Mouse (Mus musculus) macrophage (primary cell): ENCODE results near the gene Fam107b. TPM values are rescaled to one million over a fixed set of nuclear protein-coding genes. Genes with fewer than 3 reads are reported as not detected.

Experiments
- H3K27ac ChIP-seq: fragments of 350-480 bp; formaldehyde crosslinking; 2 replicates; pipeline ENCODE4 v1.9.0; 2021
- H3K36me3 ChIP-seq: fragments of 350-480 bp; formaldehyde crosslinking; 2 replicates; pipeline ENCODE4 v1.9.0; 2021; ENCODE audit errors: inconsistent target
- H3K4me3 ChIP-seq: fragments of 350-480 bp; formaldehyde crosslinking; 2 replicates; pipeline ENCODE4 v1.9.0; 2021; ENCODE audit errors: inconsistent target
- H3K79me2 ChIP-seq: fragments of 350-480 bp; formaldehyde crosslinking; 2 replicates; pipeline ENCODE4 v1.9.0; 2021; ENCODE audit errors: inconsistent target
- WGBS: methylation state at CpG from one replicate; pipeline ENCODE4 v1.1.7; 2026; ENCODE audit warnings: inconsistent platforms; ENCODE audit not compliant: missing documents; 5-methylcytosine and 5-hydroxymethylcytosine counted together
- polyA plus RNA-seq: library from polyadenylated mRNA; stranded (reverse); fragments of 250-400 nt; gene quantifications from 3 replicates; pipeline ENCODE4 v1.2.4, GENCODE M21; 2018; ENCODE audit warnings: inconsistent platforms
- total RNA-seq, 78 experiments: library from RNA; depleted of rRNA; stranded (reverse); fragments of 250-400 nt; gene quantifications; 1 replicate in 9 of 78; 2 replicates in 24 of 78; 3 replicates in 43 of 78; 4 replicates in 2 of 78; pipeline ENCODE4 v1.2.4; 2018; ENCODE audit warnings: inconsistent platforms in 56 of 78

Fam107b gene
- 100 to 1,000 TPM in 1 of 26 experiments, 10 to 100 TPM in 18, 1 to 10 TPM in 7; 5.3 to 105 (median 15.5) TPM for total RNA-seq (2018; cell fraction: chromatin; rRNA removed)
- 100 to 1,000 TPM in 2 of 26 experiments, 10 to 100 TPM in 24; 18.5 to 105 (median 30.4) TPM for total RNA-seq (2018; cell fraction: cytosol; rRNA removed)
- total RNA-seq (2018; cell fraction: nucleus; rRNA removed): 10 to 100 TPM; 10.6 to 74.5 (median 18.5) TPM
- polyA plus RNA-seq: 17.1 to 33.9 TPM (median 23.6 TPM) in 3 replicates

- WGBS: 96% methylated on average over 12 of the region's 12 CpGs
- H3K79me2 ChIP-seq: no peaks in the 10 kb centered on the region
These were observed at the start of gene Fam107b for GRCm38 (mm10) chr2:3570186-3570585. Gene Fam107b (plus strand): TSS chr2:3570488.

DNA sequence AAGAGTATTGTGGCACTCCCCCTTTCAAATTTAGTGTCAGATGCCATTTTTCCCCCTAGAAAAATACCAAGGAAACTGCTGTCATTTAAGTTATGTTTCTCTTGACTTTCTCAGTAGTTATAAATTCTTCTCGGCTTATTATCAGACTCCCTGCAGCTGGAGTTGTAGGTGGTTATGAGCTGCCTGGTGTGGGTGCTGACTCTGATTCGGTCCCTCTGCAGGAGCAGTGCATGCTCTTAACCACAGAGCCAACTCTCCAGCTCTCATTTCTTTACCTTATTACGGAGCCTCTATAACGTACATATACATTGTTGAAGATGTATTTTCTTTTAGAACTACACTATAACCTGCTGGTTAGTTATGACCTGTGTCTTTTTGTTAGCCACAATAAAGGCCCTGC lies 47.7 kb upstream of the Fam107b start:
- Histone ChIP-seq H3K4me3 (no peak overlapping the region), H3K27ac (no peak overlapping the region), H3K36me3 (no peaks in the 10 kb centered on the region), H3K79me2 (no peaks in the 10 kb centered on the region)
- 88% methylated on average over 4 of the region's 4 CpGs for WGBS

More at GRCm38 (mm10) chr2:3570186-3570585, at the start of gene Fam107b:
- Histone ChIP-seq H3K4me3 (no peak within 1 kb of the TSS), H3K27ac (no peak within 1 kb of the TSS), H3K36me3 (no peaks in the 10 kb centered on the region)

DNA sequence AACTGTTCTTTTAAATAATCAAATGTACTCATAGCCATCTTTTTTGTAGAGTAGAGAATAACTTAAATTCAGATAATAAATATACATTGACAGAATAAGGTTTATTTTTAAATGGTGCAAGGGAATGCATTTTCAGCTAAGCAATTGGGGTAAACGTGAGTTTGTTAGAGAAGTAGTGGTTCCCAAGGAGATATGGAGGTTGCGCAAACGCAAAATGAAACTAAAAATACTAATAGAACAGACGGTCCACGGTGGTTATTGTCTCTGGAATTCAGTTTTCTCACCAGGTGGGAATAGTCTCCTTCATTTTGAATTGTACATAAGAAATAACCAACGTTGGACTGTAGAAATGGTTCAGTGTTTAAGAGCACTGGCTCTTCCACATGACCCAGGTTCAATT lies 44.0 kb upstream of the Fam107b start:
- 25% methylated on average over 6 of the region's 6 CpGs for WGBS
- H3K79me2 ChIP-seq: no peaks in the 10 kb centered on the region
- no peak overlapping the region; the same call in 1 of the 2 replicates for H3K4me3 ChIP-seq
- no peaks in the 10 kb centered on the region for H3K36me3 ChIP-seq
- H3K27ac ChIP-seq: no peak overlapping the region

- H3K27ac ChIP-seq: no peak overlapping the region
- no peak overlapping the region for H3K4me3 ChIP-seq
- 41% methylated on average over 9 of the region's 9 CpGs for WGBS
- no peaks in the 10 kb centered on the region for H3K36me3 ChIP-seq
- H3K79me2 ChIP-seq: no peaks in the 10 kb centered on the region
These were observed 28.8 kb upstream of the Fam107b start for GRCm38 (mm10) chr2:3541307-3542079.

GRCm38 (mm10) chr2:3546055-3546454 lies 24.2 kb upstream of the Fam107b start:
- H3K79me2 ChIP-seq: no peaks in the 10 kb centered on the region
- H3K4me3 ChIP-seq: no peak overlapping the region
- 36% methylated on average over 1 of the region's 2 CpGs for WGBS
- H3K27ac ChIP-seq: no peak overlapping the region
- H3K36me3 ChIP-seq: no peaks in the 10 kb centered on the region

- Histone ChIP-seq H3K79me2 (no peaks in the 10 kb centered on the region), H3K36me3 (no peaks in the 10 kb centered on the region), H3K4me3 (no peak overlapping the region), H3K27ac (no peak overlapping the region)
- WGBS: 19% methylated on average over 4 of the region's 4 CpGs
These were observed 23.7 kb upstream of the Fam107b start for GRCm38 (mm10) chr2:3546588-3546987.

GRCm38 (mm10) chr2:3570606-3571005 lies 318 bp downstream of the Fam107b start:
- Histone ChIP-seq H3K79me2 (no peaks in the 10 kb centered on the region), H3K27ac (no peak overlapping the region), H3K4me3 (no peak overlapping the region), H3K36me3 (no peaks in the 10 kb centered on the region)
- 90% methylated on average over 11 of the region's 11 CpGs for WGBS

GRCm38 (mm10) chr2:3573883-3574282 lies 3.6 kb downstream of the Fam107b start:
- Histone ChIP-seq H3K36me3 (no peaks in the 10 kb centered on the region), H3K4me3 (no peak overlapping the region), H3K79me2 (no peaks in the 10 kb centered on the region), H3K27ac (no peak overlapping the region)
- 24% methylated on average over 7 of the region's 7 CpGs for WGBS

DNA sequence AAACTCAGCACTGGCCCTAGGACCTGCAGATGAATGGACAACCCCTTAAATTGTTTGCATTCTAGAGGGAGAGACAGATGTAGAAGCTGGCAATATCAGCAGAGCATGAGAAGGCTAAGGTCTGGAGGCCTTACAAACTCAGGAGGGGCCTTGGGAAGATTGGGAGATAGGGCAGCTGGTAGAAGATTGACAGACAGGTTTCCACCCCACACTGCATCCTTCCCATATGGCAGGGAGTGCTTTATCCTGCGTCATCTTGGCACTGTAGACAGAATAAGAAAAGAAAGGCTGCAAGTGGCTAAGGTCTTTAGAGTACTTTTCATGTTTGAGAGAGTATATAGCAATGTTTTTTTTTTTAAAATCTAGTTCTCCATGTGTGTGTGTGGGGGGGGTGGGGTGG lies 4.9 kb downstream of the Fam107b start:
- no peak overlapping the region for H3K27ac ChIP-seq
- H3K4me3 ChIP-seq: no peak overlapping the region
- H3K36me3 ChIP-seq: no peaks in the 10 kb centered on the region
- 100% methylated on average over 1 of the region's 1 CpGs for WGBS
- H3K79me2 ChIP-seq: no peaks in the 10 kb centered on the region

- no peak overlapping the region for H3K27ac ChIP-seq
- 80% methylated on average over 1 of the region's 1 CpGs for WGBS
These were observed 6.1 kb downstream of the Fam107b start for GRCm38 (mm10) chr2:3576346-3576745.

GRCm38 (mm10) chr2:3577216-3577615 lies 6.9 kb downstream of the Fam107b start:
- Histone ChIP-seq H3K36me3 (no peaks in the 10 kb centered on the region), H3K27ac (no peak overlapping the region), H3K79me2 (no peaks in the 10 kb centered on the region), H3K4me3 (no peak overlapping the region)
- WGBS: 70% methylated on average over 1 of the region's 1 CpGs

More at GRCm38 (mm10) chr2:3576346-3576745, 6.1 kb downstream of the Fam107b start:
- Histone ChIP-seq H3K79me2 (no peaks in the 10 kb centered on the region), H3K4me3 (no peak overlapping the region), H3K36me3 (no peaks in the 10 kb centered on the region)

DNA sequence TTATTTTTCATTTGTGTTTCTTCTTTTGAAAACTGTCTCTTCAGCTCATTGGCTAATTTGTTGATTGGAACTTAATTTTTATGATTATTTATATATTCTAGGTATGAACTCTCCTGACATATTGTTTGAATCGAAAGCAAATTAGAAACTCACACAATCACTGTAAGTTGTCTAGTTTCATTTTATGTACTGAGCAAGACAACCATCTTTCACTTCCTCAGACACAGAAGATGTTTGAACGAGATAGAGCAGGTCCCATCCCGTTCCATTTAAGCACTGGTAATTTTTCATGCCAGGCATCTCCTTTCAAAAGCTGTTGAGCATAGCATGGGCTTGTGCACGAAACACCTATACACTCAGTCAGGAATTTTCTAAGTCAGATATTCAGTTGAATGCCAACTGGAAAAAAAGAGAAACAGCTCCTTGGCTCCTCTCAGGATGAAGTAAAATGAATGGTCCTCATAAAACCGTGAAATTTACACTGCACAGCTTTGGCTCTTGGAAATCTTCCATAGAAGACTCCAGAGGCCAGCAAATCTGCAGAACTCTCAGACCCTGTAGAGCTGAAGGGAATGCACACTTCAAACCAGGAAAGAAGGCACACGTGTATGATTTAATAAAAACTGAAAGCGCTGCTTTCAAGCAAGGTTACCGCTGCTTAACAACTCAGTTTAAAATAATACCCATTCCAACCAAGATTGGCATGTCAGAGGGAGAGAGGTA lies 8.1 kb downstream of the Fam107b start:
- H3K27ac ChIP-seq: no peak overlapping the region
- H3K4me3 ChIP-seq: no peak overlapping the region
- H3K79me2 ChIP-seq: no peaks in the 10 kb centered on the region
- no peaks in the 10 kb centered on the region for H3K36me3 ChIP-seq
- WGBS: 42% methylated on average over 8 of the region's 8 CpGs

- Histone ChIP-seq H3K79me2 (no peaks in the 10 kb centered on the region), H3K36me3 (no peaks in the 10 kb centered on the region), H3K27ac (no peak overlapping the region), H3K4me3 (no peak overlapping the region)
- 51% methylated on average over 2 of the region's 2 CpGs for WGBS
These were observed 9.1 kb downstream of the Fam107b start for GRCm38 (mm10) chr2:3579316-3579902.

DNA sequence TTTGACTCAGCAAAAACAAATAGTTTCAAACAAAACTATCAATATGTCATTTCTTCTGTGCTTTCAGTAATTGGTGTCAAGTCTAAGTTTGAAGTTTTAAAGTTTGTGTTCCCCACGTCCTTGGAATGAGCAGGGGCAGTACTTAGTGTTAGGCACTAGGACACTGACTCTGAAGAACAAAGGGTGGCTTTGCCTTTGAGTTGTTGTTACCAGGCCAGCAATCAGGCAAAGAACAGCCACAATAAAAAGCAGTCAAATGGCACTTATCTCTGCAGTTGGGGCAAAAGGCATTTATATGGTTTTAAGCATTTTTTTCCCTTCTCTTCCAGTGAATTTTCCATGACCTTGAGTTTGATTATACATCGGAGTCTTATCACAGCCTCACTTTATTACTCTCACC lies 12.5 kb downstream of the Fam107b start:
- Histone ChIP-seq H3K27ac (no peak overlapping the region), H3K4me3 (no peak overlapping the region), H3K36me3 (no peaks in the 10 kb centered on the region), H3K79me2 (no peaks in the 10 kb centered on the region)
- WGBS: 97% methylated on average over 2 of the region's 2 CpGs
